Mouse (Mus musculus) mammary gland, adult 2 months (tissue): ENCODE data around the gene Gm13304. TPM values are rescaled to one million over a fixed set of nuclear protein-coding genes. Genes with fewer than 3 reads are reported as not detected.

Experiments
- polyA plus RNA-seq: library from polyadenylated mRNA; depleted of rRNA; stranded (reverse); fragments of >200 nt; gene quantifications from 2 replicates; pipeline ENCODE4 v1.2.3, GENCODE M21; 2012; ENCODE audit warnings: low replicate concordance; rRNA removed

Gm13304 gene
- not detected in 2 replicates for polyA plus RNA-seq

GRCm38 (mm10) chr4:42114517-42114916 is at the start of gene Gm13304:
Gene Gm13304, plus strand, starts transcription at chr4:42114817.

GRCm38 (mm10) chr4:42090907-42091306 is 23.7 kb upstream of the Gm13304 start, which contains the start of gene Gm3893:
Gene Gm3893, plus strand, starts transcription at chr4:42091207.

GRCm38 (mm10) chr4:42153136-42153535 is 38.5 kb downstream of the Gm13304 start, which contains the start of gene Gm13306:
Gene Gm13306, plus strand, starts transcription at chr4:42153436.

Other genes starting within 250 kb of the Gm13304 start
- gene Gm21541, start 211.2 kb upstream of the Gm13304 start, polyA plus RNA-seq: 6.3 and 8.0 TPM in 2 replicates
- gene Gm20878, start 173.2 kb upstream of the Gm13304 start, polyA plus RNA-seq: 1.9 and 4.2 TPM in 2 replicates
- gene Fam205a4, start 148.8 kb upstream of the Gm13304 start, polyA plus RNA-seq: 0.13 and 0.56 TPM in 2 replicates
- 0.08 TPM in 1 of 2 replicates, not detected in the other for gene Gm21093, start 80.1 kb upstream of the Gm13304 start, polyA plus RNA-seq
- not detected in 2 replicates for gene Gm3893, start 23.6 kb upstream of the Gm13304 start, polyA plus RNA-seq
- gene Gm13306, start 38.6 kb downstream of the Gm13304 start, polyA plus RNA-seq: 12.2 TPM in 1 of 2 replicates, not detected in the other
- gene Gm13305, start 53.8 kb downstream of the Gm13304 start, polyA plus RNA-seq: 0.80 TPM in 1 of 2 replicates, not detected in the other
- not detected in 2 replicates for gene Gm10600, start 125.8 kb downstream of the Gm13304 start, polyA plus RNA-seq
- gene Ccl21b, start 140.9 kb downstream of the Gm13304 start, polyA plus RNA-seq: 2.5 TPM in 1 of 2 replicates, not detected in the other
- not detected in 2 replicates for gene Gm21953, start 179.4 kb downstream of the Gm13304 start, polyA plus RNA-seq
- gene Fam205a3, start 203.5 kb downstream of the Gm13304 start, polyA plus RNA-seq: not detected in 2 replicates